Mouse (Mus musculus) MEL (cell line): ENCODE measurements around the gene Ephx4. TPM values are rescaled to one million over a fixed set of nuclear protein-coding genes. Genes with fewer than 3 reads are reported as not detected.

Experiments
- DNase-seq: peaks from one replicate; pipeline ENCODE4 v3.0.0; 2011; ENCODE audit warnings: low read depth, low spot score
- H3K27ac ChIP-seq: 2 replicates; pipeline ENCODE4 v1.5.1; 2012; ENCODE audit warnings: low read depth, mild to moderate bottlenecking, control low read depth, low read length, moderate library complexity; ENCODE audit not compliant: control insufficient read depth
- H3K27me3 ChIP-seq, 2 experiments: fragments of 150-350 bp in 1 of 2; sonication (generic) in 1 of 2; 2 replicates each; pipeline ENCODE4 v1.6.1; 2012; ENCODE audit warnings: low read length in 2 of 2, mild to moderate bottlenecking in 2 of 2, improper control_type of control experiment in 1 of 2, moderate library complexity in 1 of 2; ENCODE audit not compliant: insufficient read depth in 2 of 2, control insufficient read depth in 1 of 2
- H3K36me3 ChIP-seq, 2 experiments: 2 replicates each; pipeline ENCODE4 v1.6.1; 2012 to 2014; ENCODE audit warnings: low read length in 2 of 2, improper control_type of control experiment in 1 of 2, inconsistent platforms in 1 of 2, mild to moderate bottlenecking in 1 of 2; ENCODE audit not compliant: insufficient read depth in 2 of 2, control insufficient read depth in 1 of 2
- H3K4me1 ChIP-seq, 2 experiments: fragments of 150-350 bp in 1 of 2; sonication (generic) in 1 of 2; 2 replicates each; pipeline ENCODE4 v1.6.1; 2012; ENCODE audit warnings: low read length in 2 of 2, improper control_type of control experiment in 1 of 2, mild to moderate bottlenecking in 1 of 2; ENCODE audit not compliant: insufficient read depth in 2 of 2, control insufficient read depth in 1 of 2
- H3K4me3 ChIP-seq, 2 experiments: fragments of 150-350 bp in 1 of 2; sonication (generic) in 1 of 2; 2 replicates each; pipeline ENCODE4 v1.5.1; 2012; ENCODE audit warnings: low read depth in 2 of 2, low read length in 2 of 2, mild to moderate bottlenecking in 2 of 2, moderate library complexity in 2 of 2, control low read depth in 1 of 2, improper control_type of control experiment in 1 of 2; ENCODE audit not compliant: control insufficient read depth in 1 of 2, insufficient read depth in 1 of 2
- H3K79me2 ChIP-seq: 2 replicates; pipeline ENCODE4 v1.6.1; 2012; ENCODE audit warnings: mild to moderate bottlenecking, low read length, moderate library complexity; ENCODE audit not compliant: control insufficient read depth, poor library complexity, insufficient read depth
- H3K9ac ChIP-seq: 2 replicates; pipeline ENCODE4 v1.6.1; 2012; ENCODE audit warnings: low read depth, mild to moderate bottlenecking, control low read depth, low read length, moderate library complexity; ENCODE audit not compliant: control insufficient read depth, poor library complexity, severe bottlenecking
- H3K9me3 ChIP-seq: fragments of 150-350 bp; sonication (generic); replicated peaks from 2 replicates; pipeline ENCODE4 v1.6.1; 2012; ENCODE audit warnings: mild to moderate bottlenecking, low read length, improper control_type of control experiment, moderate library complexity; ENCODE audit not compliant: insufficient read depth
- CHD2 ChIP-seq: IDR thresholded peaks from 2 replicates; pipeline ENCODE4 v1.6.1; 2011; ENCODE audit warnings: low read length, improper control_type of control experiment
- CTCF ChIP-seq, 3 experiments: IDR thresholded peaks in 2 of 3; conservative IDR thresholded peaks in 1 of 3; 2 replicates each; pipeline ENCODE4 v1.5.1; 2011 to 2012; ENCODE audit warnings: low read length in 3 of 3, low read depth in 2 of 3, mild to moderate bottlenecking in 2 of 3, improper control_type of control experiment in 1 of 3, inconsistent platforms in 1 of 3, mixed read lengths in 1 of 3, moderate library complexity in 1 of 3; ENCODE audit not compliant: control insufficient read depth in 1 of 3, insufficient read depth in 1 of 3, poor library complexity in 1 of 3, severe bottlenecking in 1 of 3
- ELF1 ChIP-seq: IDR thresholded peaks from 2 replicates; pipeline ENCODE4 v1.6.1; 2014; ENCODE audit warnings: low read depth, mild to moderate bottlenecking, inconsistent platforms, low read length, improper control_type of control experiment, moderate library complexity
- GABPA ChIP-seq: IDR thresholded peaks from 2 replicates; pipeline ENCODE4 v1.6.1; 2012; ENCODE audit warnings: low read depth, mild to moderate bottlenecking, inconsistent platforms, low read length, improper control_type of control experiment, moderate library complexity
- JUND ChIP-seq: IDR thresholded peaks from 2 replicates; pipeline ENCODE4 v1.6.1; 2011; ENCODE audit warnings: low read depth, mild to moderate bottlenecking, improper control_type of control experiment, low read length
- KAT2A ChIP-seq: conservative IDR thresholded peaks from 2 replicates; pipeline ENCODE4 v1.6.1; 2012; ENCODE audit warnings: low read depth, low read length, improper control_type of control experiment, inconsistent platforms
- MXI1 ChIP-seq: IDR thresholded peaks from 2 replicates; pipeline ENCODE4 v1.6.1; 2011; ENCODE audit warnings: mild to moderate bottlenecking, low read depth, low read length, improper control_type of control experiment
- POLR2A ChIP-seq, 2 experiments: IDR thresholded peaks; 2 replicates each; pipeline ENCODE4 v1.6.1; 2011 to 2012; ENCODE audit warnings: low read length in 2 of 2, mild to moderate bottlenecking in 2 of 2, control low read depth in 1 of 2, improper control_type of control experiment in 1 of 2, low read depth in 1 of 2, moderate library complexity in 1 of 2; ENCODE audit not compliant: control insufficient read depth in 1 of 2, insufficient read depth in 1 of 2, poor library complexity in 1 of 2
- POLR2AphosphoS2 ChIP-seq: IDR thresholded peaks from 2 replicates; pipeline ENCODE4 v1.6.1; 2011; ENCODE audit warnings: low read length, improper control_type of control experiment
- RAD21 ChIP-seq: IDR thresholded peaks from 2 replicates; pipeline ENCODE4 v1.6.1; 2011; ENCODE audit warnings: mild to moderate bottlenecking, low read depth, low read length, improper control_type of control experiment
- TAL1 ChIP-seq: IDR thresholded peaks from 2 replicates; pipeline ENCODE4 v1.6.1; 2012; ENCODE audit warnings: mild to moderate bottlenecking, inconsistent platforms, low read length, moderate library complexity, mixed read lengths
- TCF12 ChIP-seq: IDR thresholded peaks from 2 replicates; pipeline ENCODE4 v1.6.1; 2014; ENCODE audit warnings: low read depth, mild to moderate bottlenecking, inconsistent platforms, low read length, improper control_type of control experiment, moderate library complexity
- UBTF ChIP-seq: IDR thresholded peaks from 2 replicates; pipeline ENCODE4 v1.6.1; 2012; ENCODE audit warnings: low read depth, mild to moderate bottlenecking, inconsistent platforms, low read length, improper control_type of control experiment, moderate library complexity, borderline replicate concordance; ENCODE audit not compliant: insufficient read depth
- USF2 ChIP-seq, 2 experiments: IDR thresholded peaks; 2 replicates each; pipeline ENCODE4 v1.6.1; 2011 to 2012; ENCODE audit warnings: improper control_type of control experiment in 2 of 2, low read length in 2 of 2, borderline replicate concordance in 1 of 2, inconsistent platforms in 1 of 2, low read depth in 1 of 2, mild to moderate bottlenecking in 1 of 2; ENCODE audit not compliant: insufficient read depth in 1 of 2
- polyA plus RNA-seq, 2 experiments: library from polyadenylated mRNA; stranded (reverse) in 1 of 2; unstranded in 1 of 2; fragments of >175 nt in 1 of 2; fragments of >200 nt in 1 of 2; gene quantifications; 2 replicates each; pipeline versions ENCODE4 v1.2.1 to v1.2.4; 2012; ENCODE audit warnings: low replicate concordance in 2 of 2, low read depth in 1 of 2; ENCODE audit not compliant: insufficient read length in 2 of 2, insufficient read depth in 1 of 2, missing spikeins in 1 of 2
- total RNA-seq: library from RNA; depleted of rRNA; stranded (reverse); fragments of 300-350 nt; gene quantifications from 2 replicates; pipeline ENCODE4 v1.2.3, GENCODE M21; 2012

Gene Ephx4
- total and polyA plus RNA-seq, 3 experiments = 0.39 to 1.4 TPM; not detected in 1

DNA sequence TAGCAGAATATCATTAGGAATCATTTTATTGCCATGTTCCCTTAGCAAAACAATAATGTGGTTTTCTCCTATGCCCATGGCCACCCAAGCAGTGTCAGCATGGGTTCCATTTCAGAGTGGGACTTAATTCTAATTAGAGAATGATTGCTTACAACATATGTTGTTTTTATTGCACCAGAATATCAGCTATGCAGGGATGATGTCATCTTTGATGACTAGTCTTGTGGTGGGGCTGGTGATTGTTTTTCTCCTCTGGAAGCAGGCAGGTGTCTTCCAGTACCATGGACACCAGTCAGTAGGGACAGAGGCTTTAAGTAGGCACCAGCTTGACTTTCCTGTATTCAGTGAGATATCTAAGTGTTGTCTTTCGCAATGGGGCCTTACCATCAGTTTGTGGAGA, 14.7 kb upstream of the Ephx4 start:
- H3K9ac ChIP-seq = no peak overlapping the region
- TF ChIP-seq TAL1 = no peak
- no peak for TF ChIP-seq JUND
- TF ChIP-seq POLR2AphosphoS2 = no peak
- TF ChIP-seq MXI1 = no peak

DNA sequence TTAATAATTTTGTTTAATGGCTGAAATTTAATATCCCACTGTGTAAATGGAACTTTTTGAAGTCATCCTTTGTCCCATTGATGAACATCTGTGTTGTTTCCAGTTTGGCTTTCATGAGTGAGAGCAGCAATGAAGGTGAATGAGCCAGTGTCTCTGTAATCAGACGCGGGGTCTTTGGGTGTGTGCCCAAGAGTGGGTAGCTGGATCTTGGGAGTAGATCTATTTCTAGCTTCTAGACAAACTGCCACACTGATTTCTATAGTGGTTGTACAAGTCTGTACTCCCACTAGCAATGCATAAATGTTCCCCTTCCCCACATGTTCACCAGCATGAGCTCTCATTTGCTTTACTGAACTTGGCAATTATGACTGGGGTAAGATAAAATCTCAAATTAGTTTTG, 13.2 kb upstream of the Ephx4 start:
- Histone ChIP-seq H3K4me3 (no peak overlapping the region), H3K27ac (no peak overlapping the region), H3K27me3 (no peaks in the 10 kb centered on the region; a peak in 1 of 4 replicates), H3K9me3 (no peaks in the 10 kb centered on the region), H3K36me3 (no peaks in the 10 kb centered on the region), H3K79me2 (no peaks in the 10 kb centered on the region), H3K9ac (no peak overlapping the region), H3K4me1 (no peaks in the 10 kb centered on the region)
- no peak for TF ChIP-seq ELF1
- TF ChIP-seq CTCF (IDR thresholded peaks at IDR 0.05 in 2 of 3, conservative IDR thresholded peaks at IDR 0.05 in 1 of 3; ENCODE audit: control insufficient read depth in 1 of 3, insufficient read depth in 1 of 3, low read depth in 2 of 3, low read length in 3 of 3, poor library complexity in 1 of 3, severe bottlenecking in 1 of 3) = no peak
- TF ChIP-seq RAD21 = no peak
- no peak for TF ChIP-seq TAL1
- no peak for TF ChIP-seq USF2 (IDR thresholded peaks at IDR 0.05; ENCODE audit: borderline replicate concordance in 1 of 2, insufficient read depth in 1 of 2, low read depth in 1 of 2, low read length in 2 of 2)
- no peak for TF ChIP-seq TCF12
- TF ChIP-seq CHD2 = no peak
- no peak for TF ChIP-seq POLR2A (IDR thresholded peaks at IDR 0.05; ENCODE audit: control insufficient read depth in 1 of 2, insufficient read depth in 1 of 2, low read depth in 1 of 2, low read length in 2 of 2, poor library complexity in 1 of 2)
- DNase-seq = no peak

More for the DNA sequence above, 14.7 kb upstream of the Ephx4 start:
- no peak for DNase-seq
- Histone ChIP-seq H3K4me1 (no peaks in the 10 kb centered on the region), H3K27ac (no peak overlapping the region), H3K36me3 (no peaks in the 10 kb centered on the region), H3K9me3 (no peaks in the 10 kb centered on the region), H3K27me3 (no peaks in the 10 kb centered on the region; a peak in 1 of 4 replicates), H3K4me3 (no peak overlapping the region), H3K79me2 (no peaks in the 10 kb centered on the region)

DNA sequence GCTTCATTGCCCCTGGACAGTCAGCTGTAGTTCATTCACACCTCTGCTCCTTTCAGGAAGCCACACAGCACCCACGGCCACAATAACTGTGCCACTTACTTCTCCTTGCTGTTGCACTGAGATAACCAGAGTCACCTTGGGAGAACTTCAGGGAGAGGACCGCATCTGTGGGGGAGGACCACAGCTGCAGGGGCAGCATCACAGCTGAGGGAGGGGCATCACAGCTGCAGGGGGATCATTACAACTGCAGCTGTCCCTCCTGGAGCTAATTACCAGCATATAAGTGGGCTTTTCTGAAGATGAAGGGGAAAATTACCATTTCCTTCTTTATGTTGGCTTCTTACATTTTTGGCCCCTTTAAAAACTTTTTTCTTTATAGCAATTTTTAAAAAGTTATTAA, 8.1 kb upstream of the Ephx4 start:
- H3K36me3 ChIP-seq = no peaks in the 10 kb centered on the region
- DNase-seq = no peak
- no peak for TF ChIP-seq UBTF
- TF ChIP-seq GABPA = no peak
- no peak for TF ChIP-seq KAT2A
- TF ChIP-seq, all 39 proteins: peak for 0
- Histone ChIP-seq H3K27me3 (no peaks in the 10 kb centered on the region; a peak in 2 of 4 replicates), H3K79me2 (no peaks in the 10 kb centered on the region), H3K4me3 (no peak overlapping the region), H3K4me1 (no peaks in the 10 kb centered on the region), H3K9ac (no peak overlapping the region), H3K9me3 (no peaks in the 10 kb centered on the region), H3K27ac (no peak overlapping the region)
